Mouse (Mus musculus): Measurements from ENCODE around the gene Impg2. TPM values are rescaled to one million over a fixed set of nuclear protein-coding genes. Genes with fewer than 3 reads are reported as not detected.

Impg2 gene
- total RNA-seq (2021), result 1 to 10 TPM in 1 of 2 experiments, under 1 TPM in 1; 0.26 to 1.7 TPM
- long read RNA-seq, experiment 1, partial matches to known transcripts, result 1 of 1 reads
- long read RNA-seq, experiment 1, other reads (novel, unspliced or antisense), result 0 of 1 reads
- long read RNA-seq, experiment 2, result 0 reads

GRCm38 (mm10) chr16:56204051-56204450 lies at the start of gene Impg2:
Gene Impg2 (plus strand): TSS chr16:56204313.
- DNase-seq, result no peak

DNA sequence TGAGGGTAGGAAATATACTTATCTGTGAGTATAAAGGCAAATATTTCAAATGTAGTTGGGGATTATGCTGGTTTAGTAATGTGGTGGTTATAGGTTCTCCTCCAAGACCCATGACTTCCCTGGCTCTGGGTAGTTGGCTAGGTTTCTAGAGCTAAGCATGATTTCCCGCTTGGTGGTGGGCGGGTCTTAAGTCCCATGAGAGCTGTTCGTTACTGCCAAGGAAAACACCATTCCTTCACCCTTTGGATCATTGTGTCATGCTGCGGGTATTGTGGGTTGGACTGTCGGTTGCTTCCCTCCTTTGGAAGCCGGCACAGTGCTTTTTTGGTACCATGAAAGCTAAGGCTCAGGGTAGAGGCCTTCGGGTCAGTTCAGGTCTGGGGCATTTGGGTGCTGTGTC lies 40.6 kb upstream of the Impg2 start:
- DNase-seq, result no peak

DNA sequence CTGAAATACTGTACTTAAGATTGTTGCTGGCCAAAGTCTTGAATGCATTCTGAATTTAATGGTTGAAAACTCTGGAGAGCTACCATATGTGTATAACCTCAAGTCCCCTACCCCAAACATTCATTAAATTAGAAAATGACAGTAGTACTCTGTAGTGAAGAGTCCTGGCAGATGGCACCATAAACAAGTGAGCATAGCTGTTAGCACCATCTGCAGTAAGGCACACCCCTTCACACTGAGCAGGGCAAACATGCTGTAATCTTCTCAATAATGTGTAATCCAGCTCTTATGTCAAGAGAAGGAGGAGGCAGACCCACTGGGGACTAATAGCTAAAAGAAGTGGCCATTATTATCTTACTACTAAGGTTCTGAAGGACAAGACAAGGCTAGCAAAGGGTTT lies 33.9 kb upstream of the Impg2 start:
- no peak for DNase-seq

GRCm38 (mm10) chr16:56175867-56176581 lies 28.1 kb upstream of the Impg2 start:
- peak; percentile 32 for DNase-seq

DNA sequence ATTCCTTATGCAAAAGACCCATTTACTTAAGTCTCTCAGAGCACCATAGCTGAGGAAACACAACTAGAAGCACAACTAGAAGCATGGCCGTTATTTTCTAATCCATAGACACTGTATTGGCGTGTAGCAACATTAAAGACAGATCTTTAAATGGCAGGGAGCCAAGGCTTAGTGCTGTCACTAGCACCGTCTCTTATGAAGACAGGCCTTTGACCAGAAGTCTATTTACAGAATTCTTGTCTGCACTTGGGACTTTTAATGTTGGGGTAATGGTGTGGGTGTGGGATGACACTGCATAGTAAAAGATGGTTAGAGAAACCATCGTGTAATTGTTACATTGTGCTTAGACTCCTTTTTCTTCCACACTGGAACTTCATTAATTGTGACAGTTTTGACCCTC lies 17.2 kb upstream of the Impg2 start:
- no peak for DNase-seq

- DNase-seq, result no peak
Observed at GRCm38 (mm10) chr16:56188198-56188597, 15.9 kb upstream of the Impg2 start.

GRCm38 (mm10) chr16:56212740-56213139 lies 8.6 kb downstream of the Impg2 start:
- DNase-seq, result no peak

- no peak for DNase-seq
Observed at GRCm38 (mm10) chr16:56227686-56228085, 23.6 kb downstream of the Impg2 start.

DNA sequence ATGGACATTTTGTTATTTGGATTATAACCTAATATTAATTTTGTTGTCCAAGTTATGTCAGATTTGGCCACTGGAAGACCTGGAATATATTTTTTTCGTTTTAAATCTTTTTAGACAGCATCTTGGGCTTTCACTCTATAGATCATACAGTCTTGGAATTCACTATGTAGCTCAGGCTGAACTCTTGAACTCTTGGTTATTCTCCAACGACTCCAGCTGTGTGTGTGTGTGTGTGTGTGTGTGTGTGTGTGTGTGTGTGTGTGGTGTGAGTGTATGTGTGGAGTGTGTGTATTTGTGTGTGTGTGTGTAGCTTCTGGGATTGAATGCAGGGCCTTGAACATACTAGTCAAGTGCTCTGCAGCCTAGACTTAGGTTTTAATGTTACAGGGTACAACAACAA lies 25.3 kb downstream of the Impg2 start:
- no peak for DNase-seq

- DNase-seq, result peak; percentile 25
Observed at GRCm38 (mm10) chr16:56231300-56231699, 27.2 kb downstream of the Impg2 start.

DNA sequence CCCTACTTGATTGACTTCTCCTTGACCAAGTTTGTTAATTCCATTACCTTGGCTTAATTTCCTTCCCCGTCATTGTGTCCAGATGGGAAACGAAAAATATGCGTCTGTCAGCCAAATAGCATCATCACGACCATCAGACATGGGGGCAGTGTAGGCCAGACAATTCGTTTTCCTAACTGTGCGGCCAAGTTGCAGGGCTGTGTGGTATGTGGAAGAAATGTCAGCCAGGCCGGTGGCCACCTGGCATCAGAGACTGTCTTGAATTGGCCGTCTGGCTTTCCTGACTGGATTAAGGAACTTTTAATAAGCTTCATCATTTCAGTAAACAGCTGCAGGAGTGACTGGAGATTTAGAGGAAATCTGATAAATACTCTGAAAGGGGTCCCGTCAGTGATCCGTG lies 28.6 kb downstream of the Impg2 start:
- peak; percentile 30 for DNase-seq

DNA sequence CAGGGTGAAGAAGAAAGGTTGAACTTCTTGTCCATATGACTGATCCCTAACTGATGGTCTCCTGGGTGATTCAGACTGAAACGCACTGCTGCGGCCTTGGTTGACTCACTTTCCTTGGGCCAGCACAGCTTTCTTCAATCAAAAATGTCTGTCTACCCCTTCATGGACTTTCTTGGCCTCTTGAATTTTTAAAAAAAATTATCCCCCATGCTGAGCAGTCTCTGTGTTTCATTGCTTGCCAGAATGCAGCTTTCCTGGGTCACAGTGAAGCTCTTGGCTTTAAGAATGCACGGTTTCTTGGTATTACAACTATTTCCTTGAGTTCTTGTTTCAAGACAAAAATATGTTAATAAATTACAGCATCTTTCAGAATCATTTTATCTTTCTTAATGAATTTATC lies 41.9 kb downstream of the Impg2 start:
- no peak for DNase-seq

DNA sequence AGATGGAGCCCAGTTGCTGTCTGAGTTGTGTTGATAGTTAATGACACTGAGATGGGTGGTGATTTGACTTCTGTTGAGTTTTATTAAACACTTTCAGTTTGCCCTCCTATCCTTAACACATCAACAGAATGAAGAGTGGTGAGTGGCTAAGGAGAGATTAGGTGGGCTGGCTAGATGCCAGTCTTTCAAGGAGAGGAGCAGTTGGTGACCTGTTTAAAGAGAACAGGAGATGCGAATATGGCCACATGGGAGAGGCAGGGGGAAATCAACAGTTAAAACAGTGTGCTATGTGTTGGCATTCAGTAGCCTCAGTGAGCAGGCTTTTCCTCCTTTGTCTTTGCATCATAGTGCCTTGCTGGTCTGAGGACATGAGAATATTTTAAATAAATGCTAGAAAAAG lies 69.8 kb downstream of the Impg2 start:
- DNase-seq, result no peak

DNA sequence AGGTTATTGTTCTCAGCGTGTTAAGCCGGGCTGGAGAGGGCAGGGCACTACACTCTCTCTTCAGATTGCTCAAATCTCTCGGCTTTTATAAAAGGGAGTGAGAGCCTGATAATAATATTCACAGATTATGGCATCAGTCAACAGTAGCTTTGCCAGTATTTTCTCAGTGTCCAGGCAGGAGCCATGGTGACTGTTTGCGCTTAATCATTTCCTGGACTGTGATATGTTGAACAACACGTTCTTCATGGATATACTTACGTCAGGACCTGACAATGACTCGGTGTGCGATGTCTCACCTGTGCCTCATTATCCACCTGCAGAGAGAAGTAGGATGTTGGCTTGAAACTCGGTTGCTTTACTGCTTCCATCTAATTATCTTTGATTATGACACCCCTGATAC lies 74.9 kb downstream of the Impg2 start:
- no peak for DNase-seq

DNA sequence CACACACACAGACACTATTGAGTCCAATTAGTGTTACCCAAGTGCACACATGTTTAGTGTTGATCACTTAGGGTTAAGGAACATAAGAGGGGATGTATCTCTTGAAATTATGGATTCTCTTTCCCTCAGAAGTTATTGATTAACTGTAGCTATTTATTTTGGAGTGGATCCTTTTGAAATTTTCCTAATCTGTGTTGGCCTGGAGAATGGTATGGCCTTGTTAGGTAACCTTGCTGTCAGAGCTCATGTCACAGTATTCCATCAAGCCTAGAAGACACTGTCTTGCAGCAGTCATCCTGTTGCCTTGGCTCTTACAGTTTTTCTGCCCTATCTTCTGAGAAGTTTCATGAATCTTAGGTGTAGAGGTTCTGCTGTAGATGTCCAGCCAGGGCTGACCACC lies 75.6 kb downstream of the Impg2 start:
- no peak for DNase-seq

DNA sequence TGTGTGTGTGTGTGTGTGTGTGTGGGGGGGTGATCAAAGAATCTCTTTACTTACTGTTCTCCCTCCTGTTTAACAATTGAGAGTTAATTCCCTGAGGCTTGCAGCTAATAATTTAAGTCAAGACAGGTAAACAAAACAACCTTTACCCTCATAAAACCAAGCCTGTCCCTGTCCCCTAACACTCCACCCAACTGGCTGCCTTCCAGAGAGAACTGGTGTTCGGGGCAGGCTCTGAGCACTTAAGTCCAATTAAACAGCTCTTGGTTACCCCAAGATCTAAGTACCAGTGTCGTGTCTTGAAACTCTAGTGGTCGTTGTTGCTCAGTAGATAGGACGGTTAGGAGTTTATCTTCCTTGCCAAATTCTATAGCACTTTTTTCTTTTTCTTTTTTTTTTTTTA lies 77.2 kb downstream of the Impg2 start:
- DNase-seq, result no peak

DNA sequence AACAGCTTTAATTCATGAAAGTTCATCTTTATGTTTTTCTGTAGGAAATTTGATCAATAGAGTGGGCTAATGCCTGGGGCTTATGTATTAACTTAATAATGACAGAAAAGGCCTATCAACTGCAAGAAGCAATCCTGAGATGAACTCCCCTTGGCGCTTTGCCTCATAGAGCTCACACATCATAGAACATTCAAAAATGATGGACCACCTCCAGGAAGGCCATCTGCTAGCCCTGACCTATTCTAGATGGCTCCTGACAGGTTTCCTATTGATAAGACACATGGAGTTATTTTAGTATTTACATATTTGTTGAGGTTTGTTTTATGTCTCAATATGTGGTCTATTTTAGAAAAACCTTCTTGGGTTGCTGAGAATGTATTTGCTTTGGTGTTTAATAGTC lies 79.2 kb downstream of the Impg2 start:
- DNase-seq, result no peak

GRCm38 (mm10) chr16:56283873-56284272 lies 79.8 kb downstream of the Impg2 start:
- DNase-seq, result no peak

DNA sequence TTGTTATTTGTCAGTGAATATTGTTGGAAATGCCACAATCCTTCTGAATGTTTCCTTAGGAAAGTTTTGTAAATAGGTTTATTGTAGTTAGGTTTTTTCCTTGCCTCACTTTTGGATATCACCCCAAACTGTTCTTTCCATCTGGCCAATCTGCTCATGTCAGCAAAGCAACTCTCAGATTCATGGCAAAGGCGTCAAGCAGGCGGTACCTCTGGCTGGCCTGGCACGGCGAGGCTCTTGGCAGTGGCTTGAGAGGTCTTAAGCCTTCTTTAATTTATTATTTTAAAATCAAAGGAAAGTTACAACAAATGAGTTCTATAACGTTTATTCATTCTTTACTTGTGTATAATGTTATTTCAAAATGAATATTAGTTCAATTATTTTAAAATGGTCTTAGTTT lies 82.0 kb downstream of the Impg2 start:
- no peak for DNase-seq

DNA sequence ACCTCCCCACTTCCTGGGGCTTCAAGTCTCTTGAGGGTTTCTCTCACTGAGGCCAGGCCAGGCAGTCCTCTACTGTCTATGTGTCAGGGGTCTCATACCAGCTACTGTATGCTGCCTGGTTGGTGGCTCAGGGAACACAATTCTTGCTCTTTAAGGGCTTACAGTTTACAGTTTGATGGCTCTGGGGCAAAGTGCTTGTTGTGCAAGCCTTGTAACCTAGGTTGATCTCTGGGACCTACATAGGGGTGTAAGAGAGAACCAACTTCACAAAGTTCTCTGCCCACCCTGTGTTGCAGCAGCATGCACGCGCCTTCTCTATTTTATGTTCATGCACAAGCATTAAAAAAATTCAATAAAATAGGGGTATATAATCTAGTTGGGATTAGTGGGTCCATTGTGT lies 82.9 kb downstream of the Impg2 start:
- no peak for DNase-seq

DNA sequence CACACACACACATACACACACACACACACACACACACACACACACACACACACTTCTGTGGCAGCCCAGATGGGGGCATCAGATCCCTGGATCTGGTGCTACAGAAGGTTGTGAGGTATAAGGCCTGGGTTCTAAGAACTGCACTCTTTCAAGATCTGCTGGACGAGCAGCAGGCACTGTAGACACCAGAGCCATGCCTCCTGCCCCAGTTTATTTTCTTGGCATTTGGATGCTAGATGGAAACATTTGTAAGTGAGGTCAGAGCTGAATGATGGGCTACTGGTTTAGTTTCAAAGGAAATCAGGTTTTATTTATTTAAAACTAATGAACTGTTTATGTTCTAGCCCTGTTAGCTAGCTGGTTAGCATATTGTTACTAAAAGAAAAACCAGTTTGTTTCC lies 90.8 kb downstream of the Impg2 start:
- DNase-seq, result no peak

DNA sequence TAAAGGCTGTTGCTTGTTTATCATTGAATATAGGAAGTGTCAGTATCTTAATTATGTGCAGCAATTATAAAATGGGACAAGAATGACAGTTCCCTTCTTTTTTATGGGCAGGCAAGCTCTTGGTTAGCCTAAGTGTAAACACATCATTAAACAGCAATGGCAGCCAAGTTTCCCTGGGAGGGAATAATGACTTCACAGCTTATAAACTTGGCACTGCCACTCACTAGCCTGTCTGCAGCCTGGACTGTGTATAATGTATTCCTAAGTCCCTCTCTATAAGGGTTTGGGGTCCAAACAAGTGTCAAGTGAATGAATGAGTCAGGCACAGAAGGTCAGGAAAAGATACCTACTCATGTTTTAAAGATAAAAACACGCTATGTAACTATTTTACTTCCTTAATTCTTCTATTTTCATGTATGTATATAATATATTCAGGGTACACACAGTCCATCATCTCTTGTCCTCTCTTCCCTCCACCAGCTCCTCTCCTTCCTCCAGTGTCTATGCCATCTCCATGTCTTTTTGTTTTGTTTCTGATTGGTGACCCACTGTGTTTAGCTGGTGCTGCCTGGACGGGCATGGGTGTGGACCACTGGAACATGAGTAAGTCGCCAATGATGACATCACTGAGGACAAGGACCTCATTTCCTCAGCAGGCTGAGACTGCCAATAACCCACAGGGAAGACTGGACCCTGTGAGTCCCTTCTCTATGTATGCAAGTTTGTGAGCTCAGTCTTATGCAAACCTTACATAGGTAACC lies 92.0 kb downstream of the Impg2 start:
- no peak for DNase-seq

DNA sequence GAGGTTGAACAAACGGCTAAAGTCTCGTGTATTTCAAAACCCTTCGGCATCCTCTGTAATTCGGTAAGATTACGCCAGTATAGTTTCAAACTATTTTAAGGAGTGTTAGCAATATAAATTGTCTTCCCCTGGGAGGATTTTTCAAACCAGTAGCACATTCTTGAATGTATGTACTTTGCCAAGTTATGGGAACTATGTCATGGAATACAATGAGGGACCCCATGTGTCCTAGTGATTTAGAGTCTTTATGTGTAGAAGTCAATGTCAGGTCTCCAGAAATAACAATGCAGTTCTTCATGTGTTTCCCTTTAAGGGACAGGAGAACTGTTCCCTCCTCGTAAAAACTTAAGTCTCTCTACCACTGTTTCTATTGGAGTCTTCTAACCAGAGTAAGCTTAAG lies 94.1 kb downstream of the Impg2 start:
- DNase-seq, result no peak

DNA sequence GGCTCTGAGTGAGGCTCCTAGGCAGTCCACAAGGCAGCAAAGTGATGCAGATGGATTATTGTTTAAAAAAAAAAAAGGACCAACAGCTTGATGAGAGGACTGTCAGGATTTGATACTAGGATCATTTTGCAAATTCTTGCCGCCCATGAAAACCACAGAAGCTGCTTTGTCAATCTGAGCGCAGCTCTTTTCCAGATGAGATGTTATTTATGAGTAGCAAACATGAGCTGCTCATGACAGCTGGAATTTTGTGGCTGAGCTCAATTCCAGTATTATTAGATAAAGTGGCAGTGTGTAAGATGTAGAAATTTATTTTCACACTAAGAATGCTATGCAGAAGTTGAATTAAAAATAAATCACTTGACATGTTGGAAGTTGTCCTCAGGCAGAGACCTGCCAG lies 94.7 kb downstream of the Impg2 start:
- no peak for DNase-seq
